Mouse (Mus musculus): ENCODE measurements around the gene Tiparp.

- TF ChIP-seq POLR2A (IDR thresholded peaks at IDR 0.05; ENCODE audit: borderline replicate concordance, low read depth, low read length) (no peak), CTCF (IDR thresholded peaks at IDR 0.05; ENCODE audit: low read depth, low read length) (no peak)
These were observed 45.3 kb downstream of the Tiparp start for GRCm38 (mm10) chr3:65573516-65573915.

Data from bone marrow macrophage, adult 2 months (primary cell).